Mouse (Mus musculus): ENCODE results near the gene Cmc1. TPM values are rescaled to one million over a fixed set of nuclear protein-coding genes. Genes with fewer than 3 reads are reported as not detected.
"Not testable (repeated sequence)": the region's sequence is repeated elsewhere in the genome, so short reads cannot be mapped to it uniquely, and the experiment has no call there.

Gene Cmc1
- total RNA-seq, 2 experiments from 2014 or later = 52.2 to 84.5 TPM

- peak; percentile 50 for ATAC-seq (replicated peaks; ENCODE audit: low FRiP score, low TSS enrichment, poor library complexity, severe bottlenecking)
Observed at GRCm38 (mm10) chr9:118150429-118151220, 648 bp upstream of the Cmc1 start.

GRCm38 (mm10) chr9:118140356-118140755 is 9.6 kb downstream of the Cmc1 start:
- not testable (repeated sequence) for ATAC-seq (replicated peaks; ENCODE audit: low FRiP score, low TSS enrichment, poor library complexity, severe bottlenecking)

- ATAC-seq (replicated peaks; ENCODE audit: low FRiP score, low TSS enrichment, poor library complexity, severe bottlenecking) = no peak
Observed at GRCm38 (mm10) chr9:118110360-118110710, 39.6 kb downstream of the Cmc1 start.

- ATAC-seq (replicated peaks; ENCODE audit: low FRiP score, low TSS enrichment, poor library complexity, severe bottlenecking) = no peak
Observed at GRCm38 (mm10) chr9:118109697-118110359, 40.1 kb downstream of the Cmc1 start.

- no peak for ATAC-seq (replicated peaks; ENCODE audit: low FRiP score, low TSS enrichment, poor library complexity, severe bottlenecking)
Observed at GRCm38 (mm10) chr9:118108527-118109011, 41.4 kb downstream of the Cmc1 start.

- ATAC-seq (replicated peaks; ENCODE audit: low FRiP score, low TSS enrichment, poor library complexity, severe bottlenecking) = 0 out of 2 replicates have a peak, but pooled peaks have one; percentile 35
Observed at GRCm38 (mm10) chr9:118101802-118102201, 48.2 kb downstream of the Cmc1 start.

GRCm38 (mm10) chr9:118100484-118100883 is 49.5 kb downstream of the Cmc1 start:
- no peak for ATAC-seq (replicated peaks; ENCODE audit: low FRiP score, low TSS enrichment, poor library complexity, severe bottlenecking)

- peak; percentile 79 for ATAC-seq (replicated peaks; ENCODE audit: low FRiP score, low TSS enrichment, poor library complexity, severe bottlenecking)
Observed at GRCm38 (mm10) chr9:118099395-118099794, 50.6 kb downstream of the Cmc1 start.

- no peak for ATAC-seq (replicated peaks; ENCODE audit: low FRiP score, low TSS enrichment, poor library complexity, severe bottlenecking)
Observed at GRCm38 (mm10) chr9:118083834-118084233, 66.1 kb downstream of the Cmc1 start.

- peak; percentile 91 for ATAC-seq (replicated peaks; ENCODE audit: low FRiP score, low TSS enrichment, poor library complexity, severe bottlenecking)
Observed at GRCm38 (mm10) chr9:118082575-118083431, 67.2 kb downstream of the Cmc1 start.

GRCm38 (mm10) chr9:118073358-118073757 is 76.6 kb downstream of the Cmc1 start:
- no peak for ATAC-seq (replicated peaks; ENCODE audit: low FRiP score, low TSS enrichment, poor library complexity, severe bottlenecking)

GRCm38 (mm10) chr9:118072101-118072500 is 77.9 kb downstream of the Cmc1 start:
- ATAC-seq (replicated peaks; ENCODE audit: low FRiP score, low TSS enrichment, poor library complexity, severe bottlenecking) = peak; percentile 97

GRCm38 (mm10) chr9:118071337-118071736 is 78.6 kb downstream of the Cmc1 start:
- 0 out of 2 replicates have a peak, but pooled peaks have one; percentile 28 for ATAC-seq (replicated peaks; ENCODE audit: low FRiP score, low TSS enrichment, poor library complexity, severe bottlenecking)

- ATAC-seq (replicated peaks; ENCODE audit: low FRiP score, low TSS enrichment, poor library complexity, severe bottlenecking) = no peak
Observed at GRCm38 (mm10) chr9:118070442-118070841, 79.5 kb downstream of the Cmc1 start.

GRCm38 (mm10) chr9:118059101-118059500 is 90.9 kb downstream of the Cmc1 start:
- ATAC-seq (replicated peaks; ENCODE audit: low FRiP score, low TSS enrichment, poor library complexity, severe bottlenecking) = no peak

GRCm38 (mm10) chr9:118053286-118053685 is 96.7 kb downstream of the Cmc1 start:
- ATAC-seq (replicated peaks; ENCODE audit: low FRiP score, low TSS enrichment, poor library complexity, severe bottlenecking) = peak; percentile 86

GRCm38 (mm10) chr9:118045011-118045533 is 104.9 kb downstream of the Cmc1 start:
- no peak for ATAC-seq (replicated peaks; ENCODE audit: low FRiP score, low TSS enrichment, poor library complexity, severe bottlenecking)

- ATAC-seq (replicated peaks; ENCODE audit: low FRiP score, low TSS enrichment, poor library complexity, severe bottlenecking) = no peak
Observed at GRCm38 (mm10) chr9:118043581-118043980, 106.4 kb downstream of the Cmc1 start.

GRCm38 (mm10) chr9:118042738-118043137 is 107.2 kb downstream of the Cmc1 start:
- ATAC-seq (replicated peaks; ENCODE audit: low FRiP score, low TSS enrichment, poor library complexity, severe bottlenecking) = no peak

- ATAC-seq (replicated peaks; ENCODE audit: low FRiP score, low TSS enrichment, poor library complexity, severe bottlenecking) = no peak
Observed at GRCm38 (mm10) chr9:118041646-118042045, 108.3 kb downstream of the Cmc1 start.

All from megakaryocyte-erythroid progenitor cell, adult 5-6 weeks (primary cell).